Mouse (Mus musculus) kidney, adult 2 months (tissue): ENCODE results near the gene Serpinb8.

Source experiments
- CTCF ChIP-seq: fragments of 200-500 bp; conservative IDR thresholded peaks from 2 replicates; pipeline ENCODE4 v1.5.1; 2011; ENCODE audit warnings: low read depth, mild to moderate bottlenecking, control low read depth, low read length, moderate library complexity, mixed read lengths; ENCODE audit not compliant: insufficient read depth, insufficient read length
- POLR2A ChIP-seq: fragments of 200-500 bp; IDR thresholded peaks from one replicate; pipeline ENCODE4 v1.6.1; 2011; ENCODE audit warnings: low read depth, low read length, control low read depth

GRCm38 (mm10) chr1:107642457-107643118 is 52.8 kb downstream of the Serpinb8 start:
- TF ChIP-seq CTCF (no peak), POLR2A (no peak)
